Mouse (Mus musculus) cerebellum, adult 11 months (tissue): ENCODE measurements at regions not wholly inside any gene's neighbourhood (a gene's known extent, or its start where the extent isn't known, plus 50 kb on each side); places are given as distances from the start of the nearest gene placed in this dataset.
A peak's percentile ranks its signal among the peaks of the same experiment; 100 is the strongest.

Experiments
- DNase-seq: peaks from one replicate; pipeline ENCODE4 v3.0.0; 2022

DNA sequence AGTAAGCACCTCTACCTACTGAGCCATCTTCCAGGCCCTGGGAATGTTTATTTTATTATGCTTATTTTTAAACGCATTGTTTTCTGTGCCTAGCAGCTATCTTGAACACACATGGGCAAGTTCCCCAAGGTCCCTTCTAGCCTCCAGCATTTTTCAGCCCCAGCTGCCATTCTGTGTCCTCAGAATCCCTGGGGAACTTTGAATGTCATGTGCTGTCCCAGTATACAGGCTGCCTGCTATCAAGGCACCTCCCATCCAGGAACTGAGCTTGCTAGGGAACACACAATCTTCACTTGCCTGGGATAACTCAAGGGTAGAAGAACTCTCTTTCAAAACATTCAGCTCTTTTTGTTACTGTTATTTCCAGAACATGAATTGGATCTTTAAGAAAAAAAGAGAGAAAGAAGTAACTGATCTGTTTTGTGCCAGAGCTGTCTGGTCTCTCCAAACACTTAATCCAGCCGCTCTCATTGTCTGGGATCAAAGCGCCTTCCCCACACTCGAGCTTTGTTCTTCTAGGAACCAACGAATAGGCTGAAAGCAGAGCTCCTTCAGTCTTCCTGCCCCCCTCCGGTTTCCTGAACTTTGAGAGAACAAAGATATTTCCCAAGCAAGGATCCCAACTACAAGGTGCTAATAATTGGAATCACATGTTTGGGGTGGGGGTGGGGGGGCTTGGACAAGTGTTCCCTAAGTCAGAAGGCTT lies 657.1 kb upstream of the Cdh11 start:
- no peak for DNase-seq

DNA sequence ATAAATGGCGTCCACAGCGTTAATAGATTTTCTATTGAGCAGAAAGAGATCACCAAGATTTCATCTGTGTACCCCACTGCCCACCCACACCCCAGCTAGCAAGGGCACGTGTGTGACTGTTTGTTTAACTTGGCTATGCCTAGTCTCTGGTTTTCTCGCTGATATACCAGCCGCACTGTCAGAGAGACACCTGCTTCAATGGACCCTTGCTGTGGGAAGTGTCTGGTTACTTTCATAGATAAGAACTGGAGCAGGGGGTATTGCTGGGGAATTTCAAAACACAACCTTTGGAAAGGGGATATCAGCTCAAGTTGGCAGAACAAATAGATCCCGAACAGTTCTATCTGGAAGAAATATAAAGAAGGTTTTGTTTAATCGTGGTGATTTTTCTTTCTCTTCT lies 656.8 kb upstream of the Cdh5 start:
- DNase-seq, result no peak

DNA sequence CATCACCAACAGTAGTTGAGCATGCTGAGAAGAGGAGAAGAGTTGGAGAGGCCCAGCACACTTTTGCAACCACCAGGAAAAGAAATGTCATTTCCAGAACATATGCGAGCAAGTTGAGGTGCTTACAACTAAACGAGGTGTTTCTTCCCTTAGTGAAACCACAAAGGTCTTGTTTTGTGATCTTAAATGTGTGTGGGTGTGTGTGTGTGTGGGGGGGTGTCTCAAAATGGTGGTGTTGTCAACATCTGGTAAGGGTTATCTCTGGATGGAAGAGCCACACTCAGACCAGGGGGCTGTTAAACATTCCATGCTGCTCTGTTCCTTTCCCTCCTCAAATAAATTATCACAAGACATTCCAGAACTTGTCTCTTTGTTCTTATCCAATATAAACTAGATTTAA lies 656.0 kb upstream of the Cdh5 start:
- DNase-seq, result no peak

DNA sequence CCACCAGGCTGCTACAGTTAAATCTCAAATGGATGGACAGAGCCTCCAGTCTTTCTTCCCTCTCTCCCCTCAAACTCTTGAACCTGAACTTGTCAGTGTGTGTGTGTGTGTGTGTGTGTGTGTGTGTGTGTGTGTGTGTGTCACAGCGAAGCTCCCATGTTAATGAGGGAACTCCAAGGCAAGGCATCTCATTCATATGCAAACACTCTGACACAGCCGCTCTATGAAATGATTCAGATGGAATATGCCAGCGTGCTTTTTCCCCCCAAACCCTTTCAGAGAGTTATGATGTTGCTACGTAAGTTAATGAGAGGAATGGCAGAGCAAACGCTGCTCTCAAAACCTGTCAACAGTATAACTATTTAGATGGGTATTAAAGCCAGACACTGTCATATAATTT lies 653.5 kb upstream of the Cdh5 start:
- DNase-seq, result no peak

DNA sequence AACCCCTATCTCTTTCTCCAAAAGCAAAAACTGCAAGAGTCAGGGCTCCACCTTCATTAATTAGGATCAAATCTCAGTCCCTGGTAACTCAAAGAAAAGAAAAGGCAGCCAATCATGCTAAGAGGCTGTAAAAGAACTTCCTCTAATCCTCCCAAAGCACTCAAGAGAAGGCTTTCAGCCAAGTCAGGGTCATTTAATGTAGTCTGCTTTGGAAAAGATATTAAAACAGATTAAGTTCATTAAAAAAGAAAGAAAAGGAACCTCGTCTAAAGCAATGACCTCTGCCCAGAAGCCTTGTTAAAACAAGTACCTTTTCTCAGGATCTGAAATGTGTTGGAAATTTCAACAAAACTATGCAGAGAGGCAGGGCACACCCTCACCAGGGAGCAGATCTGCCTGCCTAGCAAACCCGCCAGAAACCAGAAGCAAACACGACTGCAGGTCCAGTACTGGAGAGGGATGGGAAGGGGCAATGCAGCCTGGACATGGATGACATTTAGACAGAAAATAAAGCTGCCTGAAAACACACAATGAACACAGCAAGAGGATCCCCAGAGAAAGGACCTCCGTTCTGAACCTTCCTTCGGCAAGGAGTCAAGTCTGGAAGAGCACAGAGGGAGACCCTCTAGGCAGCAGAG lies 649.9 kb upstream of the Cdh5 start:
- DNase-seq, result no peak

DNA sequence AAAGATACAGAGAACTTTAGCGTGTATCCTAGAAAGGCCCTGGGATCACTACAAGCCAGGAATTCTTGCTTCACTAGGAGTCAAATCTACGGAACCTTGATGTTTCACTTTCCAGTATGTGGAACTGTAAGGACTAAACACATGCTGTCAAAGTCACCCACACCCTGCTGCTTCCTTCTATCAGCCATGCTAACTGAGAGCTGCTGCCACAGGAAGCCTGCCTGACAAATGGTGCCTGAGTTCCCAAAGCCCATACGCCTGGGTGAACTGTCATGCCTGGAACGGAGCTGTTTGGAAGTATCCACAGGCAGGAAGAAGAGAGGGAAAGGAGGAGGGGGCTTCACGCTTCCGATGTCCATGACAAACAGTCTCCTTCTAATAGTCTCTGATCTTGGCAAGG lies 644.2 kb upstream of the Cdh5 start:
- no peak for DNase-seq

DNA sequence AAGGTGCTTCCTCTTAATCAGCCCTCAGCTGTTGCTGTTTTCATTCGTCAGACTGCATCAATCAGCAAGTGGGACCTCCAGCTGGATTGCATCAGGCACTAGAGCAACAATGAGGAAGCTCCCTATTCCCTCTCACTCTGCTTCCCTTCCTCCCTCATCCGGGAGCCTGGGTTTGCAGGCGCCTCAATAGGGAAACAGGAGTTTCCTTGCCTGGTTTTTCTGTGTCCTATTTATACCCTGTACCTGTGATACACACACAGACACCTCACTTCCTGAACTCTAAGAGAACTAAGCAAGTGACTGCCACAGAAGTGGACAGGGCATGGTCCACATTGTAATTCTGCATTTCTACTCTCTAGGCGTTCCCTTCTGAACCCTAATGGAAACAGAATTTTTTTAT lies 637.9 kb upstream of the Cdh5 start:
- no peak for DNase-seq

DNA sequence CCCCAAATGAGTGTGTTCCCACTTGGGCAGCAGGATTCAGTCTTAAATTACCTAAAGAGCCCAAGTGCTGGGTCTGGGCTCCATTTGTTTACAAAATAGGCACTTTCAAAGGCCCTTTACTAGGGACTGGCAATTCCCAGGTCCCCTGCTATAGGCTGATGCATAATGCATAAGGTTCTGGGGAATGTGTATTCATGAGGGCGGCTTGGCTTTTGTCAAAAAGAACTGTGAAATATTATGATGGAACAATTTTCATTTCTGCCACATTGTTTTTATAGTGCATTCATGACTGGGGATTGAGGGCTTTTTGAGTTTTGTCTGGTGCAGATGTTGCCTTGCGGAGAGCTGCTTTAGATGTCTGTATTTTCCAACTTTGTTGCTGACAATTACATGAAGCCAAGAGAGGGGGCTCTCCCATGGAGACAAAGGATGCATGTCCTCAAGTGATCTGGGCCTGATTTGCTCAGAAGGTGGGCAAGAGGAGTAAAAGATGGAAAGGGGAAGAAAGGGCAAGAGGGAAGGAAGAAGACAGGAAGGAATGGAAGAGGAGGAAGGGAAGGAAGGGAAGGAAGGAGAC lies 636.6 kb upstream of the Cdh5 start:
- no peak for DNase-seq

DNA sequence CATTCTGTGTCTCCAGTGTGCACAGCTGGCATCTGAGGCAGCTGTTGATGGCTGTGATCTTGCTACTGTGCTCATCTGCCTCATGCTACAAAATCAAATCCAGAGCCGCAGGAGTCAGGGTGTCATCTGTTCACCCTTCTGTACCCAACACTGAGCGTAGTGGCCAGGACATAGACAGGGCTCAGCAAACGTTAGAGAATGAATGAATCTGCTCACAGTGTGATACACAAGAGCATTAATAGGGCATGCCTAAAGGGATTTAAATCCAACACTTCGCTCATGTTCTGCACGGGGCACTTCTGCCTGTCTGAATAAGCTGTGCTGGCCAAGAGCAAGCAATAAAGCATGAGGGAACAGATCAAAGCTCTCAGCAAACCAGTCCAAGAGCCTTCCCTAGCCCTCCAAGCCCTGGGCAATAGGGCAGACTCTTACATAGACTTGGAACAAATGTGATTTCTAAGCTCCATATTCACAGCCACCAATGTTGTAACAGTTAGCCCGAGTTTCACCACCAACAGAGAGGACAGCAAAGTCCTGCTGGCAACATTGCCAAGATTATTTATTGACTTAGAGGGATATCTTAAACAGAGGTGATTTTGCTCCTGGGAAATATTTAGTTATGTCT lies 633.8 kb upstream of the Cdh5 start:
- DNase-seq, result no peak

DNA sequence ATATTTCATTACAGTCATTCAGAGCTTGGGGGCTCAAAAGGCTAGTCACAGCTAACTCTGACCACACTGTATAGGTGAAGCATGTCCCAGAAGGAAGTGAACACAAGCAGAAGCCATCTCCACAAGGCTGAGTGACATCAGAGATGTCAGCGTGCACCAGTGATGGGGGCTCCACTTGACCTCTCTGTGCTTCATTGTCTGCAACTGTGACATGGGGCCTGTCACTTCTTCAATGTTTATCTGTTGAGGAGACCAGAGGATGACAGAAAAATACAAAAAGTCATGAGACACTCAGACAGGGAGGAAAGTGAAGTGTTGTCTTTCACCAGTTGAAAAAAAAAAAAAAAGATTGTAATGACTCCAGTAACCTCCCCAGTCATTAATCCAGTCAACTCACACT lies 632.4 kb upstream of the Cdh5 start:
- no peak for DNase-seq

DNA sequence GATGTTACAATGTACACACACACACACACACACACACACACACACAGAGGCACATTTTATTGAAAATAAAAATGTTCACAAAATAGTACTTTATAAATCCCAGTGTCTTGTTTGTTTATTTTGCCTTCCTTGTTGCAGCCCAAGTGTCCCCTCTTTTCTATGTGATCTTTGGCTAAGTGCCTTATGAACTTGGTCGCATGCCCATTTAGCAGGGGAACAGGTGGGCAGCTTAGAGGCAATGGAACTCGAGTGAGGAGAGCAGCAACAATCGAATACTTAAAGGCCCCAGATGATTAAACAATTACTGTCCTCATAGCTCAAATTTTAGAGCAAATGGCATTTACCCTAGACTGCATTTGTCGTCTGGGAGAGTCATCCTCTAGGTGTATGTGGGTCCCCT lies 631.1 kb upstream of the Cdh5 start:
- DNase-seq, result no peak

DNA sequence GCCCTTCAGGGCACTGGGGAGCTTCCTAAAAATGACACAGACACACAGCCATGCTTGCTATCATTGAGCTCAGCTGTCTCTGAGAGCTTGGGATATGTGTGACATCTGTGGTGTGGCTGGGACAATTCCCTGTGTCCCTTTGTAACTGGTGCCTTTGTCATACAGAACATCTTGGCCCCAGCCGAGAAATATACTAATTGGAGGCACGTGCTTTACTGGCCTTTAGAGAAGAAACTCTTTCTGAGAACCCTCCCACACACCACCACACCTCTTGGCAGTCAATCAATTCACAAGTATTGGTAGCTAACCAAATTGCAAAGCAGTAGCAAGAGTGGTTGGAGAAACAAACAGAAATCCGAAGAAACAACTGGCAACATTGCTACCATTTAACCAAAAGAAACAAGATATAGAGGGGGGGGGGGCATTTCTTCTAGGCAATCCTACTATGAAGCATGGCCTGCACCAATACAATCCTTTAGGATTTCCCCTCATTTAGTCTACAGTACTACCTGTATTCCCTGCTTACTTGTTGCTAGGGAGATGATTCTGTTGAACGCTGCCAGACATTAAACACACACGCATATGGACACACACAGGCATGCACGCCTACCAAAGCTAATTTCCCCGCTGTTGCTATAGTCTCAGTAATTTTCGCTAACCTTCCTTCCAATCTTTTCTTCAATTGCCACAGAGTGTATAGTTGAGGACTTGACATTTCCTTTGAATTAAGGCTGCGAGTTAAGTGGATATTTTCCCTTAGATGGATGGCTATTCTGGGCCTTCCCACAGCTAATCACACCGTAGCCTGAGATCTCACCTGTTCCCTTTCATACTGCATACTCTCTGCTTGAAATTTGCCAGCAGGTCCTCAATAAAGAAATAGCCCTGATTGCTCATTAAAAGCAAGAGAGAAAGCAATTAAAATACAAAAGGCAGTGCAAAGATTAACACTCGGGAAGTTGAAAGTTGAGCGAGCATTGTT lies 625.3 kb upstream of the Cdh5 start:
- no peak for DNase-seq

DNA sequence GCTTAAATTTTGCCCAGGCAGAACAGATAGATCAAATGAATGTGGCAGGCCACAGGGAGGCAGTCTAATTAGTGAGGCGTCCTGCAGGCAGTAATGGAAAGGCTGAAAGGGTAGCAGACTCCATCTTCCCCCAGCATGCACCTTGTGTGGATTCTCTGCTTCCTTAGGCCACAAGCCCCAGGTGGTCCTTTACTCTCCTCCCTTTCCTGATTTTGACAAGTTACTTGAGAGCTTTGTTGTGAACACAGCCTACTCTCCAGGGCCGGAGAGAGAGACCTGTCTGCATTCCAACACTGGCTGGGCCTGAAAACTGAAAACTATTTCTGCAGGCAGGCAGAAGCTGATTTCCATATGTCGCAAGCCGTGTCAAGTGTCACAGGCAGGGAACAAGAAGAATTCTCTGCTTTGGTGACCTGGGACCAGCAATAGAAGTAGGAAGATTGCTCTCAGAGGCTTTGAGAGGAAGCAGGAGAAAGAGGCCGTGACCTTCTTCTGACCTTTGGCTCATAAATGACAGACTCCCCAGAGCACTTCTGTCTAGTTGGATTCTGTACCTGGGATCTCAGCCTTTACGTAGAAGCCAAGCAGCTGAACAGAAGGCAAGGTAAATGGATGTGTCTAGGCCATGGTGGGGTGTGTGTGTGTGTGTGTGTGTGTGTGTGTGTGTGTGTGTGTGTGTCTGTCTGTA lies 619.2 kb upstream of the Cdh5 start:
- DNase-seq, result peak; percentile 1

DNA sequence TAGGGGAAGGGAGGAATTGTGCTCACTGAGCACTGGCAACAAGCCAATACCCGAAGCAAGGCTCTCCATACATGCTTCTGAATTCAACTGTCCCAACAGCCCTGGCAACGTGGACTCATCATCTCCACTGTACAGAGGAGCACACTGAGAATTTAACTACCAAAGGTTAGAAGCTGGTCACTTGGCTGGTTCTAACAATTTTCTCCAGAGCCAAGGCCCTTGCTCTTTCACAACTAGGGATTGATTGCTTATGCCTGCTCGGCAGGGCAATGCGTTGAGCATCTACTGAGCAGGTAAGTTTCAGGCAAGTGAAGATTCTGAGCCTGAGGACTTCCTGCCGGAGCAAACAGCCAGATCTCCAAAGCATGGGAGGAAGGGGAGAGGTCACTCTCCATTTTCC lies 616.0 kb upstream of the Cdh5 start:
- no peak for DNase-seq

DNA sequence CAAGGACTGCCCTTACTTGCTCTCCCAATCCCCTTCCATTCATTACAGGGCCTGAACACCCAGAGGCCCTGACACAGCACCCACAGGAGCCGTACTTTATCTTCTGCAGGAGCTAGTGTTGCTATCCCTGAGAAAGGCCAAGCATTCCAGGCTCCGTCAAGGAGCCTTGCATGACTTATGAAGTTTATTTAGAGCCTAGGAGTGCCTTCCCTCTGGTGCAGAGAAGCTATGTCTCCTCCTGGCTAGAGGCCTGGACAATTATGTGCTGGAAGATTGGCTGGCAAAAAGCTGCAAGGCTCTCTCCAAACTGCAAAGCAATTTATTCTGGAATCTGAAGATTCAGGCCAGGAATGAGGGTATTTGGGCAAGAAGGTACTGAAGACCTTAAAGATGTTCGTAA lies 612.0 kb upstream of the Cdh5 start:
- DNase-seq, result no peak

DNA sequence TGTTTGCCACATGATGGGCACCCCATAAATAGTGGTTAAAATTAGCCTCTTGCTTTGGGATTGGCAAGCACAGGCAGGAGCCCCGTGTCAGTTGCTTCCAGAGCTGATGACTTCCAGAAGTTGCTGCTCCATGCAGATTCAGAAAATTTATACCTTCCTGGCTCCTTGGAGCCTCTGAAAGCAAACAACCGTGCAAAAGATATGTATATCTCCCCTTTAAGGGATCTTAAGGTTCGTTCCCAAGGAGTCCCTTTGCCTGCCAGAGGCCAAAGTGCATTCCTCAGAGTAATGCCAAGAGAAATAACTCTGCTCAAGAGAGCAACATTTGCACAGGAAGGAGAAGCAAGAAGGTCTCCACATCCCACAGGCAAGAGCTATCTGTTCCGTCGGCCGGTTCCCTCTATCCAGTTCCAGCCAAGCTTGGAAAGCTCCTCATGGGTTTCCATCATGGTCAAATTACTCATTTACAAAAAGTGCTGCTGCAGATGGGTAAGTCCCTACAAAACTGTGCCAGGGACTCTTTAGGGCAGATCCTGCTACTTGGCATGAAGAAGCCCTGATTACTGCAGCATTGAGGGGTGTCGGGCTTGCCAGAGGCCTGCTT lies 608.4 kb upstream of the Cdh5 start:
- DNase-seq, result no peak

DNA sequence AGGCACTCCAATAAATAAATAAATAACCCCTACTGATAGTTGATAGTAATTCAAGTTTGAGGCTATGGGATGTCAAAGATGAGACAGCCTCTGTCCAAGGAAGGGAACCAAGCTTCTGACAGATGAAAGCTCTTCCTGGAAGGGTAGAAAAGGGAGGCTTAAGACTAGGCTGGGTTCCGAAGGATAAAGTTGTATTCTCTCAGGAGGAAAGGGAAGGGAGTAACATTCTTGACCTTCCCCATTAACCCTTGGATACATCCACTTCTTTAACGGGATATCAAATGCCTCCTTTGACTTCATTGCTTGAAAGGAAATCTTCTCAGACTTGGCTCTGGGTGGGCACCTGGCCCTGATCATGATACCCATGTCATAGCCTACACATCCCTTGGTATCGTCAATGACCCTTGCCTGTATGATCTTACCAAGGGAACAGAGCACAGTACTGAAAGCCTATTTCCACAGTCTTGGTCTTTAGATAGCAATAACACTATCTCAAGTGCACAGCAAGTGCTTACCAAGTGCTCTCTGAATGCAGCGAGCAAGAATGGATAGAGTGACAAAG lies 607.4 kb upstream of the Cdh5 start:
- no peak for DNase-seq

DNA sequence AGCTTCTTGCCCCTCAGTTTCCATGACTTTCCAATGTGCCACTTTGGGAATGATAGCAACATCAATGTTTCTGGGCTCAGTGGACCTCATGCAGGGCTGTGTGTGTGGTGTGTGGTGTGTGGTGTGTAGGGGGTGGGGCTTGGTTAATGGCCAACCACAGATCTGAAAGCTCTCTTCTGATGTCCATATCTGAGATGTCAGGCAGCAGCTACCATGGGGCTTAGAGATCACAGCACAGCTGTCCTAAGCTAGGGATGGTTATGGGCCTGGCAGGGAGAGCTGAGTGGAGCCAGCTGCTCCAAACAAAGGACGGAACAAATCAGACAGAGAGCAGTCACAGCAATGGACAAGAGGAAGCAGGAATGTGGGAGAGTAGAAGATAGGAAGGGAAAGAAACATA lies 606.8 kb upstream of the Cdh5 start:
- DNase-seq, result no peak

DNA sequence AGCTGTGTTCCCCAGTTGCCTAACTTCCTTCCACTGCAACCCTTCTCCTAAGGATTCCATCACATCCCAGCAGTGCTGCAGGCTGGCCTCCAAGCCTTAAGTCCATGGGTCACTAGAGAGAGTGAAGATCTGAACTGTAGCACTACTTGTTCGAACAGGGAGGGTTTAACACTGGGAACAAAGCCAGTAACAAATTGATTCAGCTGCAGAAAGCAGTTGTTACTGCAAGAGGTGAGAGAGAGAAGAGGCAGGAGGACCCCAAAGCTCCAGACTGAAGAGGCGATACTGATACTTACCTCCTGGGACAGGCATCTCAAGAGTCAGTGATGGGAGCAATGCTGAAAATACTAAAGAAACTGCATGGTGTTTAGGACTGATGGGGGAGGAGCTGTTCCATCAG lies 600.1 kb upstream of the Cdh5 start:
- DNase-seq, result no peak

DNA sequence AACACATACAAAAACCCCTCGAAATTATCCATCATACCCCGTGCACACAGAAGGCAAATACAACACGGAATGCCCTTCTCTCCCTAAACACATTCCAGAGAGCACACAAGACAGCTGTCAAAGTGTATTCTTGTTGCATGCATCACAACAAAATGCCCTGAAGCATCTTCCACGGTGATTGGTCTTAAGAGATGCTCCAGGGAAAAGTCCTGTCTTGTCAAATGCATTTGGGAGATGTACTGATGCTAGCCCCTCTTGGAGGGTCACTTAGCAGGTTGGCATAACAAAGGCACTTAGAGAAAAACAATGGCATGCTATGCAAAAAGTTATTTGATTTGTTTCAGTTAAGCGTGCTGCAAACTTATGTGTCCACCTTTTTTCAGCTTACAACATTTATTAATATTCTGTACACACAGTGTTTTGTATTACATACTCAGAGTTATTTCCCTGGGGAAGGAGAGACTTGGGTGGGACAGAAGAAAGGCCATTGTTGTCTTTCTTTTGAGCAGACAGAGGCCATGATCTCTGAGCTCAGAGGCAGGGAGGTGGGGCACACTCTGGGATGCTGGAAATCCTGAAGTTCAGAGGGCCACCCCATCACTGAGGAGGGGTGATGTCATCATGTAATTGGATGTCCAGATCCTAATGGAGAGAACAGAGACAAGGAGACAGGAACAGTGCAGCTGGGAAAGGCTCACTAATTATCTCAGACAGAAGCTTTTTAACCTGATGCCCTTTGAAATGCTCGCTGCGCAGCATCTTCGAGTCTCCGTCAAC lies 598.2 kb upstream of the Cdh5 start:
- no peak for DNase-seq

DNA sequence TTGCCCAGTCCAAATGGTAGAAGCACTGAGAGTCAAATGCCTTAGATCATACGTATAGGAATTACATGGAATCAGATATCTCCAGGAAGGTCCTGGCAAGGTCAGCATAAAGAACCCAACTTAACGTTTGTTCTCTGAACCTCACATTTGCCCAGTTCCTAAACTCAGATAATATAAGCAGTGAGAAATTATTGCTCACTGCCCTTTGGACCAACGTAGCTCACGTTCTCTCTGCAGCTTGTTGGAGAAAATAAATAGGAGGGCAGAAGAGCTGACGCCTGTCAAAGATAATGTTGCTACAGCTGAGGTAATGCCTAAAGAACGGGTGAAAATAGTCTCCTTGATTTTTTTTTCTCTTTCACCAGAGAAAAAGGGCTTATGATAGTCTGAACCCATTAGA lies 595.1 kb upstream of the Cdh5 start:
- no peak for DNase-seq
